Mouse (Mus musculus): ENCODE results near the gene Pip4k2b. TPM values are rescaled to one million over a fixed set of nuclear protein-coding genes. Genes with fewer than 3 reads are reported as not detected.
"Not testable (repeated sequence)": the region's sequence is repeated elsewhere in the genome, so short reads cannot be mapped to it uniquely, and the experiment has no call there.

The Pip4k2b gene
- total RNA-seq, 2 experiments from 2014 or later: 38.9 to 45.0 TPM

GRCm38 (mm10) chr11:97714784-97715760 lies 29.4 kb downstream of the Pip4k2b start:
- peak; percentile 54 for DNase-seq

GRCm38 (mm10) chr11:97714356-97714755 lies 30.1 kb downstream of the Pip4k2b start:
- DNase-seq: no peak

- DNase-seq: peak; percentile 53
Observed at GRCm38 (mm10) chr11:97713896-97714295, 30.6 kb downstream of the Pip4k2b start.

- DNase-seq: peak; percentile 60
Observed at GRCm38 (mm10) chr11:97712286-97712685, 32.2 kb downstream of the Pip4k2b start.

- no peak for DNase-seq
Observed at GRCm38 (mm10) chr11:97711200-97711900, 33.2 kb downstream of the Pip4k2b start.

GRCm38 (mm10) chr11:97710067-97710466 lies 34.4 kb downstream of the Pip4k2b start:
- DNase-seq: not testable (repeated sequence)

GRCm38 (mm10) chr11:97703039-97703826 lies 41.3 kb downstream of the Pip4k2b start, which contains the start of gene Psmb3:
Psmb3 (plus strand) TSS chr11:97703399.
- DNase-seq: peak; percentile 97

- peak; percentile 80 for DNase-seq
Observed at GRCm38 (mm10) chr11:97702393-97702745, 42.1 kb downstream of the Pip4k2b start.

GRCm38 (mm10) chr11:97701581-97702392 lies 42.7 kb downstream of the Pip4k2b start:
- DNase-seq: no peak

- no peak for DNase-seq
Observed at GRCm38 (mm10) chr11:97700746-97701580, 43.5 kb downstream of the Pip4k2b start.

- DNase-seq: peak; percentile 75
Observed at GRCm38 (mm10) chr11:97700003-97700745, 44.3 kb downstream of the Pip4k2b start, which contains the start of gene Pcgf2. Pcgf2 (minus strand) TSS chr11:97700497.

- DNase-seq: peak; percentile 73
Observed at GRCm38 (mm10) chr11:97699626-97700002, 44.9 kb downstream of the Pip4k2b start.

GRCm38 (mm10) chr11:97698741-97699611 lies 45.5 kb downstream of the Pip4k2b start:
- DNase-seq: peak; percentile 67

GRCm38 (mm10) chr11:97697891-97698529 lies 46.5 kb downstream of the Pip4k2b start:
- DNase-seq: no peak

GRCm38 (mm10) chr11:97697199-97697890 lies 47.2 kb downstream of the Pip4k2b start:
- DNase-seq: no peak

- no peak for DNase-seq
Observed at GRCm38 (mm10) chr11:97696669-97697068, 47.8 kb downstream of the Pip4k2b start.

- DNase-seq: no peak
Observed at GRCm38 (mm10) chr11:97695712-97696401, 48.6 kb downstream of the Pip4k2b start.
